Mouse (Mus musculus) gastrocnemius, adult 18-20 months (tissue): ENCODE data around the gene Fam227a. TPM values are rescaled to one million over a fixed set of nuclear protein-coding genes. Genes with fewer than 3 reads are reported as not detected.
A peak's percentile ranks its signal among the peaks of the same experiment; 100 is the strongest.

ENCODE experiments used
- DNase-seq: peaks from one replicate; pipeline ENCODE4 v3.0.0; 2021; ENCODE audit warnings: low spot score
- microRNA-seq: library from miRNA; unstranded; fragments of <30 nt; microRNA quantifications from one replicate; pipeline ENCODE4 v1.2.0, GENCODE M21; 2021
- total RNA-seq, 2 experiments: library from RNA; stranded (reverse); gene quantifications; 2 replicates each; pipeline ENCODE4 v1.2.3; 2021

Gene Fam227a
- total RNA-seq, 2 experiments from 2014 or later: 0.46 to 0.69 TPM

DNA sequence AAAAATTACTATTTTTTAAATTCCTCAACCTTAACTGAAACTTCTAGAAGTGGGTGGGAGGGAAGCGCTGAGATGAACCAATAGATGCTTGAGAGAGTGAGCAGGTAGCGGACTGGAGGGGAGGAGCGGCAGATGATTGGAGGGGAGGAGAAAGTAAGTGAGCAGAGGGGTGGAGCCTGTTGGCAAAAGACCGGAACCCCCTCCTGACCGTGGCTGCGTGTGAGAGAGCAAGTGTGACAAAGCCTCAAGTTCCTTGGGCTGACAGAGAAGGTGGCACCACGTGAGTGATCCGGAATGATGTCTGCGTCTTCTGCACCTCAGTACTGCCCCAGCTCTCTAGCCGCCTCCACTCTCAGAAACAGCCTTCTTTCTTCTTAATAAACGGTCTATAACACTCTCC, 41.6 kb downstream of the Fam227a start:
- DNase-seq: no peak

DNA sequence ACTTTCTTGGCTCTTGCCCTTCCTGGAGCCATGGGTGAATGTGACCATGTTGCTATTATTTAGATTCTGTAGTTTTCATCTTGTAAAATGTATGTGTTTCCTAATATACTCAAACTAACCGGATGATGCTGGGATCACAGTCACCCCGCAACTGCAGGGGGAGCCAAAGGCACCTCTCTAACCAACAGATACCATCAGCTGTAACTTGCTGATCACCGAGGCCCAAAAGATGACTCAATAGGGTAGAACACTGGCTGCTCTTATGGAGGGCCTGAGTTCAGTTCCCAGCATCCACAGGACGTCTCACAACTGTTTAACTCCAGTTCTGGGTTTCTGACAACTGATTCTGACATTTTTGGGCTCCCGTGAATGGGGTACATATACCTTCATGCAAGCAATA, 42.0 kb downstream of the Fam227a start:
- DNase-seq: no peak

DNA sequence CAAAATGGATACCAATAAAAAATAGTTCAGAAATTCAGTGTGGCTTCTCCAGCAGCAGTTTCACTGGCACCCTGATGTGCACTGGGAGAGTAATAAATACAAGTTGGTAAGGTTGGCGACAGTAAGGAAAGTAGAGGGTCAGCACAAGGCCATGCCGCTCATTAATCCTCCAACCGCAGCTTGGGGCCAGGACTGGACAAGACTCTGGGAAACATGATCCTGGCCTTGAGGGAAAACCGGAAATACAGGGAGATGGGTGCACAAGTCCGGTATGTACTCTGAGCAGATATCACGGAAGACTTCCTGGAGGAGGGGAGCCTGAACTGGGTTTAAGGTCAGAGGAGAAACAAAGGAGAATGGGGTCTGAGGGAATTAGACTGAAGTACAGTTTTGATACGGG, 43.3 kb downstream of the Fam227a start:
- DNase-seq: no peak

DNA sequence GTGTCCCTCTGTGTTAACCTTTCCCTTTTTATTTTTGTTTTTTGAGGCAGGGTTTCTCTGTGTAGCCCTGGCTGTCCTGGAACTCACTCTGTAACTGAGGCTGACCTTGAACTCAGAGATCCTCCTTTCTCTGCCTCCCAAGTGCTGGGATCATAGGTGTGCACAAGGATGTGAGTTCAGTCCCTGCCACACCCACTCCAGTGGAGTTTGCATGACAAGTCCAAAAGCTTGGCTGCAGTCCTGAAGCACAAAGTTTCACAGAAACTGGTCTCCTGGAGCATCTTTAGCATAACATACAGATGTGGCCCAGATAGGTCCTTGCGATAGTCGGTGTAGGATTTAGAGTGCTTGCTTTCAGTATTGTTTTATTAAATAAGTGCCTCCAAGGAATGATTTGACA, 49.5 kb downstream of the Fam227a start:
- no peak for DNase-seq

DNA sequence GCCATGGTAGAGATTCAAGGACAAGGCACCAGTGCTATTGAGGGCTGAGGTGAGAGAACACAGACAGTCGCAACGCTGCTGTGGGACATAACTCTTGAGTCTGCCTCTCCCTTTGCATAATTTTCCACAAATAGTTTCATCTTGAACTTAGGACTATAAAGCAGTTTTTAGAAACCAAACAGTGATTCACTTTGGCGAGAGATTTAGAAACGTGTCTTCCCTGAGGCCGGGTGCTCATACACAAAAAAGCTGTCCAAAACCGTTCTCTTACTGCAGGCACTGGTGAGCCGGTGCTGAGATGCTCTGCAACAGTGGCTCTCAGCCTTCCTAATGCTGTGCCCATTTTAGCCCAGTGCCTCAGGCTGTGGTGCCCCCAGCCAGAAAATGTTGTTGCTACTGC, 50.5 kb downstream of the Fam227a start:
- DNase-seq: no peak

DNA sequence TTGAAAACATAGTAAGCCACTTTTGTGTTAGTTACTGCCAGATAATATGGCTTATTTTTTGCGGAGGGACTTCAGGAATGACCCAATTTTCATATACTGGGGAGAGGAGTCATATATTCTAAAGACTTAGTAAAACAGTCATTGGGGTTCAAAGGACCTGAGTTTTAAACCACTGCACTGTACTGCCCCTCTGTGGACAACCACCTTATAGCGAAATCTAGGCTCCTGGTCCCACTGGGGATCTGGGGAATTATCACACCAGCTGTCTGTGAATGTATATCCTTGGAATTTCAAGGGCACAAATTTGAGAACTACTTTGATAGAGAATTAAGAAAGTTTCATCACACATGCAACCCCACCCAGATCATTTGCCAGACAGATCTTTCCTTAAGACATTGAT, 51.0 kb downstream of the Fam227a start:
- DNase-seq: peak; percentile 21

DNA sequence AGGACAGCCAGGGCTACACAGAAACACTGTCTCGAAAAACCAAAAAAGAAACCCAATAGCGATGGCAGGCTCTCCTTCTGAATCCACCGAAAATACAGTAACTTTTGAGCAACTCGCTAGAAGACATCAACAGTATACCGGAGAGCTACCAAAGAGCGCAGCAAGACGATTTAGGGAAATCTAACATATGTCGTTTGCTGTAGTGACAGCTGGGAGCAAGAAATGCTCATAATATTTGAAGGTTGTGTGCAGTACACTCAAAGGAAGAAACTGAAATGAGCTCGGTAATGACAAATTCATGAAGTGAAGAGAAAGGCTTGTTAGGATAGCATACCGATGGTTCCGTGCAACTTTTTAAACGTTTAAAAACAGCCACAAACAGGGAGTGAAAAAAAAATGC, 52.6 kb downstream of the Fam227a start:
- DNase-seq: no peak

DNA sequence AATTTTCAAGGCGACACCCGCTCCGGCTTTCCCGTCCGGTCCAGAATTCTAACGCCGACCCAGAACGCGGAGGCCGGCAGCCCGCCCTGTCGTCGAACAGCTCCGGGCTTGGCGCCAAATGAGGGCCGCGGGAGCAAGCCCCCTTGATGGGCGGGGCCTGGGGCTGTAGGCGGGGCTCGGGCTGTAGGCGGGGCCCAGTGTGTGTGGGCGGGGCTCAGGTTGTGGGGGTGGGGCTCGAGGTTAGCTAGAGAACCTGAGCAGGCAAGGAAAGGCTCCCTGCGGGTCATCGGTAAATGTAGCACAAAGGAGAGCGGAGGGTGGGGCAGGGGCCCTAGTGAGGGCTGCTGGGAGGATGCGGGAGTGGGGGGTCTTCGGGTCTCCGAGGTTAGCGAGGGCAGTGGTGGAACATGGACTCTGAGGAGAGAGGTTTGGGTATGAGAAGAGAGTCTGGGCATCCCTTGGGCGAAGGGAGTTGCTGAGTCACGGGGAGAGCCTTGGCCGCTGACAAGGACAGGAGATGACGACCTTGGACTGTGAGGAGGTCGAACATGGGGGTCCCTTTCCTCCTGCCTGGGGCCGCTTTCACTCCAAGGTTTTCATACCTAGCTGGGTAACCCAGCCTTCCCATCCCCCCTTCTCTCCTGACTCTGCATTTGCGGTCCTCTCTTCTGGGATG, 53.6 kb downstream of the Fam227a start, which contains the start of gene Dmc1:
Gene Dmc1, minus strand, starts transcription at position 120 of the 676 bp plus-strand sequence.
- peak; percentile 8 for DNase-seq

DNA sequence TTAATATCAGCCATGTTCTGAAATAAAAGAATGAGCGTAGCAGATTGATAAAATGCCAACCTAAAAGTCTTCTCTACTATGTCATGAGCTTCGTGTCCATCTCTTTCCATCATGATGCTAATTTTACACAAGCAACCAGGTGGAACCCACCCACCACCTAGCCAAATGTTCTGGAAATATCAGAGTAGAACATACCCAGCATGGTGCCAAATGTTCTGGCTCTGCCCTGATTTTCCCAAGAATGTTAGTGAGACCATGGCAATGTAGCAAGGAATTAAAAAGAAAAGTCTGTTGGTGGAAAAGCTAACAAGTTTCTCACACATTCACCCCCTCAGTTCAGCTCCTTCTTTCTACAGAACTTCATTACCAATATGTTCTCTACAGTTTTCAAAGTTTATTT, 58.6 kb downstream of the Fam227a start:
- no peak for DNase-seq

DNA sequence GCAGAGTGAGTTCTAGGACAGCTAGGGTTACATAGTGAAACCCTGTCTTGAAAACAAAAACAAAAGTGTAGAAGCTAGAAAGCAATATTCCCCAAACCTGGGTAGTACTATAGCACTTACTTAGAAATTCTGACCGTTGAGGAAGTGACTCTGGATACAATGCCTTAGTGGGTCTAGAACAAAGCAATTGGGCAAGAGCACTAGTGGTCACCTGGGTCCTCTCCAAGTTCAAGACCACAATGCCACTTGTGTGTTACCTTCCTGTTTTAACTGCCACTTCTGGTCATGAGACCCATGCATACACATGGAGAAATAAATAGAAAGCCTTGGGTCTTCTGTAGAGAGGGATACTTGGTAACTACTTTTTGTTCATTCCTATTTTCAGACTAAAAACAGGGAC, 60.0 kb downstream of the Fam227a start:
- DNase-seq: no peak

DNA sequence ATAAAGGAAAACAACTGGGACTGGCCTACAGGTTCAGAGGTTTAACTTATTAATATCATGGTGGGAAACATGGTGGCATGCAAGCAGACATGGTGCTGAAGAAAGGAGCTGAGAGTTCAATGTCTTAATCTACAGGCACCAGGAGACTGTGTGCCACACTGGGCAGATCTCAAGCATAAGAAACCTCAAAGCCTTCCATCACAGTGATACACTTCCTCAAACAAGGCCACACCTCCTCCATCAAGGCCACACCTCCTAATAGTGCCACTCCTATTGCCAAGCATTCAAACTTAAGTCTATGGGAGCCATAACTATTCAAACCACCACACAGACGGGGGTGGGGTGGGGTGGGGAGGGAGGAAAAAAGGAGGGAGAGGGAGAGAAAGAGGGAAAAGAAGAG, 77.2 kb downstream of the Fam227a start:
- DNase-seq: no peak

DNA sequence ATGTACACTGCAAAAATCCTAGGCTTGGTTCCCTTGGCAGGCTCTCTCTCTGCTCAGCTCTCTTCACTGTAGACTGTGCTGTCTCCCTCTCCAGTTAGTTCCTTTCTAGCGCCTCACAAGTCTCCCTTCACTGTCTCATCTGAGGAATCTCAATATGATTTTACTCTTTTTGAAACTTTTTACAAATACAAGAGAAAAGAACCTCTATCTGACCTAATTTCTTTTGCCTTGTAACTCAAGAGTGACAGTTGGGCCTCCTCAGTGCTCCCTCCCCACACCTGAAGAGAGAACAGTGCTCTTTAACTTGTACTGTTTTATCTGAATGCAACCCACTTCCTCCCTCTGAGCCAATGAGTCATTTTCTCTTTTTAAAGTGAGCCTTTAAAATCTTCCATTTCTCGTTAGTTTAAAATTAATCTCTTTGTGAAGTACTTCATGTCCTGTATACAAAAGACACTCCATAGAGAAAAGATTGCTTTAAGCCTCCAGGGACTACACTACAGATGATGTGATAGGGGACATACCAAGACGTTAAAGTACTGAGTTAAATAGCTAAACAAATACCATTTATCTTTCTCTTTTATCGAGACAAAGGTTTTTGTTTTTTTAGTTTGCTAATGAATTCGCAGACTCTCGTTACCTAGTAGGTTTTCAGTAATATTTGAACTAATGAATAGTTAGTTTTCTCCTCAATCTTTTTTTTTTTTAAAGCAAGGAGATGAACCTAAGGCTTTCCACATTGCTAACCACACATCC, 80.9 kb downstream of the Fam227a start:
- no peak for DNase-seq

DNA sequence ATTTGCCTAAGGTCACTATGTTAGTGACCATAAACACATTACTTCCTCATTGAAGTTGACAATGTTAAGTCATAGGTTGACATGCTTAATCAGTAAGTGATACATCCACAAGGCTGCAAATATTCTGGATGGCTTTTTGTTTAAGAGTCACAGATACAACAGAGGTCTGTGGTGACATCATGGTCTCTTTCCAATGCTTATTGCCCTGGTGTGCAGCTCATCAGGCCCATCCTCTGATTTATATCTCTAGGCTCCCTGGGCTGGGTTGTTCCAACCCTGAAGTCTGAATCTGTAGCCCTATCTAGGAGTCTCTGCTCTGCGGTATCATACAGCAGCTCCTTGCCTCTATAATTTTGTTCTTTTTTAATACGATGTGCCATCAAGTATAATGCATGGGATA, 81.8 kb downstream of the Fam227a start:
- no peak for DNase-seq

DNA sequence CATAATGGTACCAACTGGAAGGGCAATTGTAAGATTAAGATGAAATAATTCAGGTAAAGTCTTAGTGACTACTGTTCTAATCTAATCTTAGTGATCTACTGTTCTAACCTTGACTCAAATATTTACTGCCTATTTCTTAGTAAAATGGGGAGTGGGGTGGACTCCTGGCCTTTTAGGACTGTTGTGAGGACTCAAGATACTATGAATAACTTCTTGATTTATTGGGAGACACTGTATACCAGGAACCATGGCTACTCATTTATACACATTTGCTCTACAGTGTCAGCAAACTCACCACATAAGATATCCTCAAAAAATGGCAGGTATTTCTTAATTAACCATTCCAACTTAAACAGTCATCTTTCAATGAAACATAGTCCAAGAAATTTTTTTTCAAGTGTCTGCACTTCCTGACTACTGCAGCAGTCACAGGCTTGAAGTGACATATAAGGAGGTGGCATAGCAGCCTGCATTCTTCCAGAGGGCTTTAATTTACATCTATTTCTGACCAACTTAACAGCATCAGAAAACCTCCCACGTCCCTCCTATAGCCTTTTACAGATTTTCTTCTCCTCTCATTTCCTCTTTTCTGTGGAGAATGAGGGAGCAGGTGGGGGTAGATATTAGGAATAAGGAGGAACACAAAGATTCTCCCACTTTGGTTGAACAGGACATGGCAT, 83.1 kb downstream of the Fam227a start:
- DNase-seq: no peak

DNA sequence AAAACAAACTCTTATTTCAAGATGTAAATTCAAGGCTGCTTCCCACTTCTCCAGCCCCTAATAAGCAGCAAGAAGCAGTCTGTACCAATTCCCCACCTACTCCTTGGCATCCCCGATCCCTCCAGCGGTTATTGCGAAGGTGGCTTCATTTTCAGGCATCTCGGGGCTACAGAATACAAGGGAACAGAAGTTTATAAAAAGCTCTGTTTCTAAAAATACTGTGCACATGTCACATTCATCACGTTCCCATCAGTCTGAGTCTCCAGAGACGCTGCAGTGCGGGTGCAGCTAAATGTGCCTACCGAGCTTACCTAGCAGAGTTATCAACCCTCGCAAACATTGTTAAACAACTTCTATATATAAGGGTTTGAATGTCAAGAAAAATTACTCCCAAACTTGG, 96.3 kb downstream of the Fam227a start:
- DNase-seq: no peak

DNA sequence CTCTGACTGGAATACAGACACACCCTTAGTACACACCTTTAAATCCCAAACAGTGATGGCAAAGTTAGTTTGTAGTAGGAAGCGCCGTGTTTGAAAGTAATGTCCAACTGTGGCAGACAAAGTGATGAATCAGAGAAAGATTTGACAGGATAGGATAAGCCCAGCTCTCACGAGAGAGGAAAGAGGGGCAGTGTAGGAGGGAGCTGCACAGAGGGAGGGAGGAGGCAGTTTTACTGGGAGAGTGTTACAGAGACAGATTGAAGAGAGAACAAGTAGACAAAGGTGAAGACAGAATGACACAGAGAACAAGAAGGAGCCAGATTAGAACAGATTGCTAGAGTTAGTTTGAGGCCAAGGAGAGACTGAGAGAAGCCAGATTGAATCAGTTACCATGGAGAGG, 99.1 kb downstream of the Fam227a start:
- DNase-seq: no peak

Small RNA genes within 50 kb of the gene (microRNA-seq; reads per million reads assigned to microRNA genes)
- not detected for gene Gm27903

Other genes with a start within 250 kb of the Fam227a start
- gene Csnk1e, start 203.4 kb downstream of the Fam227a start, total RNA-seq: 10 to 100 TPM; 45.4 to 48.0 TPM
- not detected for gene Kcnj4, start 153.7 kb downstream of the Fam227a start, total RNA-seq
- gene Kdelr3, start 142.5 kb downstream of the Fam227a start, total RNA-seq: 1 to 10 TPM; 1.3 to 2.0 TPM
- 10 to 100 TPM; 52.5 to 75.6 TPM for gene Ddx17, start 112.2 kb downstream of the Fam227a start, total RNA-seq
- not detected for gene Dmc1, start 53.8 kb downstream of the Fam227a start, total RNA-seq
- 10 to 100 TPM; 13.4 to 15.2 TPM for gene Cby1, start 243 bp upstream of the Fam227a start, total RNA-seq
- 10 to 100 TPM; 57.0 to 60.2 TPM for gene Tomm22, start 11.9 kb upstream of the Fam227a start, total RNA-seq
- 10 to 100 TPM; 13.9 to 17.6 TPM for gene Josd1, start 29.0 kb upstream of the Fam227a start, total RNA-seq
- gene Gtpbp1, start 31.9 kb upstream of the Fam227a start, total RNA-seq: 10 to 100 TPM; 25.2 to 28.1 TPM
- gene Sun2, start 83.6 kb upstream of the Fam227a start, total RNA-seq: 10 to 100 TPM; 79.0 to 81.8 TPM
- 1 to 10 TPM; 5.7 to 6.5 TPM for gene Dnal4, start 118.9 kb upstream of the Fam227a start, total RNA-seq
- gene Nptxr, start 145.8 kb upstream of the Fam227a start, total RNA-seq: under 1 TPM; 0.50 to 0.76 TPM
- under 1 TPM in 1 of 2 experiments, not detected in 1; 0.55 TPM for gene Npcd, start 175.3 kb upstream of the Fam227a start, total RNA-seq
- 1 to 10 TPM; 7.0 to 7.8 TPM for gene Cbx6, start 175.7 kb upstream of the Fam227a start, total RNA-seq
- gene Apobec3, start 232.7 kb upstream of the Fam227a start, total RNA-seq: 1 to 10 TPM; 1.6 to 2.3 TPM